Mouse (Mus musculus): Measurements from ENCODE around the gene Snx25.

DNA sequence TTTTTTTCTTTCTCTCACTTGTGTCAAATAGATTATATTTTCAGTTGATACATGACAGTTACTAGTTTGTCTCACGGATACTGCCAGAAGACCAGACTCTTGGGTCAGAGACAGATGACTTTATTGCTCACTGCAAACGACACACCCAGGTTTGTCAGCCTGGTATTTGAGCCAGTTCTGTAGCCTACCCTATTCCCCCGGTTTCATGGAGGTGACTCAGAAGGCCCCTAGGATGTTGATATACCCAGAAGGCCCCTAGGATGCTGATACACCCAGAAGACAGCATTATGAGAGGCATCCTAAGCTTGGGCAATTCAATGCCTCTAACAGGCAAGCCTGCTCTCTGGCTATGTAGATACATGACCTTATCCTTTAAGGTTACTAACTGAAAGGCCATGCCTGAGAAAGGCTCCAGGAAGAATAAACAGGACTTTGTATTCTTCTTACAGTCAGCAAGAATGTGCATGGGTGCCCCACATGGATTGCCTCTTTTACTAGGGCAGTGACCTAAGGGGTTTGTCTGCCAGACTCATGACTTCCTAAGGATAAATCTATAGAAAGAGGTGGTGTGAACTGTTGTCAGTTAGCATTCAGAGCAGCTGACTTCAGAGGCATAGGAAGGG lies 144.8 kb downstream of the Snx25 start:
- no peak for TF ChIP-seq ZC3H11A (IDR thresholded peaks at IDR 0.05; ENCODE audit: borderline replicate concordance, low read depth, low read length)
- TF ChIP-seq CHD2 (IDR thresholded peaks at IDR 0.05; ENCODE audit: low read depth, low read length) = no peak
- no peak for TF ChIP-seq MAFK (IDR thresholded peaks at IDR 0.05; ENCODE audit: insufficient read depth, low read depth, low read length)
- TF ChIP-seq HCFC1 (IDR thresholded peaks at IDR 0.05; ENCODE audit: borderline replicate concordance, insufficient read depth, low read length) = no peak

Measured in ES-E14 (cell line).